Mouse (Mus musculus): ENCODE measurements at regions not wholly inside any gene's neighbourhood (a gene's known extent, or its start where the extent isn't known, plus 50 kb on each side); places are given as distances from the start of the nearest gene placed in this dataset.

GRCm38 (mm10) chr1:92359473-92359872, 114.2 kb downstream of the Ndufa10 start:
- Histone ChIP-seq H3K27ac (ENCODE audit: insufficient read depth, low read depth, low read length) (no peak overlapping the region), H3K36me3 (ENCODE audit: control insufficient read depth, insufficient read depth, low read length) (no peaks in the 10 kb centered on the region), H3K4me1 (ENCODE audit: control insufficient read depth, insufficient read depth, low read length) (no peaks in the 10 kb centered on the region), H3K27me3 (replicated peaks; ENCODE audit: control insufficient read depth, insufficient read depth, low read length) (no peaks in the 10 kb centered on the region), H3K4me3 (ENCODE audit: insufficient read depth, low read depth, low read length) (no peak overlapping the region)
- no peak for DNase-seq
- TF ChIP-seq POLR2A (IDR thresholded peaks at IDR 0.05; ENCODE audit: low read depth, low read length) (no peak), CTCF (conservative IDR thresholded peaks at IDR 0.05; ENCODE audit: insufficient read depth, insufficient read length, low read depth, low read length) (no peak)
- WGBS: 98% methylated on average over 2 of the region's 2 CpGs

GRCm38 (mm10) chr1:92358758-92359287, 114.8 kb downstream of the Ndufa10 start:
- 89% methylated on average over 8 of the region's 8 CpGs for WGBS

DNA sequence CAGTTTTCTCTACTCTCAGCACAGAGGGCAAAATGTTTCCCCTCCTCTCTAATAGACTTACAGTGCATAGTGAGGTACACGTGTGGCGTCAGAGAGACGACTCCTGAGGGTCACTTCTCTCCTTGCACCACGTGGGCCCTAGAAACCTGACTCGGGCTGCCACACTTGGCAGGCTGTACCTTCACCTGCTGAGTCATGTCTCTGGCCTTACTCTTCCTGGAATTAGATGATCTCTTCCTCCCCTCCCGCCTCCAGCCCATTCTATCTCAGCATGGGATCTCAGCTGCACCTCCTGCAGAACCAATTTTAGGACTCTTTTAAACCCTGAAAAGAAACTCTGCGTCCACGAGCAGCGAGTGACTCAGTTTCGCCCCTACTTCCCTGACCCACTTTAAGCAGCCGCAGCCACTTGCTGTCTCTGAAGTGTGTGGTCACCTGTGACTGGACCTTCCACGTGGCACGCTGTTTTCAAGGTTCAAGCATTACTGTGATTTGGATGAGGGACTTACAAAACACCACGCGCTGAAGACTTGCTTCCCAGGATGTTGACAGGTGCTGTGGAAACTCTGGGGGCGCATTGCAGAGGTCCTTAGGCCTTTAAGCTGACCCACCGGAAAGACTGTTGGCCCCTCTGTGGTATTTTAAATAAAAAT, 125.2 kb downstream of the Ndufa10 start:
- no peaks in the 10 kb centered on the region for H3K27me3 ChIP-seq (replicated peaks; ENCODE audit: control insufficient read depth, insufficient read depth, low read length)
- WGBS: 51% methylated on average over 17 of the region's 17 CpGs

More at GRCm38 (mm10) chr1:92358758-92359287, 114.8 kb downstream of the Ndufa10 start:
- Histone ChIP-seq H3K27ac (ENCODE audit: insufficient read depth, low read depth, low read length) (no peak overlapping the region), H3K27me3 (replicated peaks; ENCODE audit: control insufficient read depth, insufficient read depth, low read length) (no peaks in the 10 kb centered on the region), H3K36me3 (ENCODE audit: control insufficient read depth, insufficient read depth, low read length) (no peaks in the 10 kb centered on the region), H3K4me3 (ENCODE audit: insufficient read depth, low read depth, low read length) (no peak overlapping the region), H3K4me1 (ENCODE audit: control insufficient read depth, insufficient read depth, low read length) (no peaks in the 10 kb centered on the region)
- DNase-seq: no peak
- TF ChIP-seq CTCF (conservative IDR thresholded peaks at IDR 0.05; ENCODE audit: insufficient read depth, insufficient read length, low read depth, low read length) (no peak), POLR2A (IDR thresholded peaks at IDR 0.05; ENCODE audit: low read depth, low read length) (no peak)

GRCm38 (mm10) chr1:92347656-92348055, 126.0 kb downstream of the Ndufa10 start:
- Histone ChIP-seq H3K27me3 (replicated peaks; ENCODE audit: control insufficient read depth, insufficient read depth, low read length) (no peaks in the 10 kb centered on the region), H3K4me1 (ENCODE audit: control insufficient read depth, insufficient read depth, low read length) (no peaks in the 10 kb centered on the region), H3K4me3 (ENCODE audit: insufficient read depth, low read depth, low read length) (no peak overlapping the region), H3K27ac (ENCODE audit: insufficient read depth, low read depth, low read length) (no peak overlapping the region), H3K36me3 (ENCODE audit: control insufficient read depth, insufficient read depth, low read length) (no peaks in the 10 kb centered on the region)
- 81% methylated on average over 9 of the region's 9 CpGs for WGBS
- no peak for TF ChIP-seq CTCF (conservative IDR thresholded peaks at IDR 0.05; ENCODE audit: insufficient read depth, insufficient read length, low read depth, low read length)
- DNase-seq: no peak

More for the DNA sequence above, 125.2 kb downstream of the Ndufa10 start:
- peak; percentile 43 for DNase-seq
- Histone ChIP-seq H3K4me1 (ENCODE audit: control insufficient read depth, insufficient read depth, low read length) (no peaks in the 10 kb centered on the region), H3K36me3 (ENCODE audit: control insufficient read depth, insufficient read depth, low read length) (no peaks in the 10 kb centered on the region), H3K4me3 (ENCODE audit: insufficient read depth, low read depth, low read length) (no peak overlapping the region), H3K27ac (ENCODE audit: insufficient read depth, low read depth, low read length) (no peak overlapping the region)
- no peak for TF ChIP-seq CTCF (conservative IDR thresholded peaks at IDR 0.05; ENCODE audit: insufficient read depth, insufficient read length, low read depth, low read length)

DNA sequence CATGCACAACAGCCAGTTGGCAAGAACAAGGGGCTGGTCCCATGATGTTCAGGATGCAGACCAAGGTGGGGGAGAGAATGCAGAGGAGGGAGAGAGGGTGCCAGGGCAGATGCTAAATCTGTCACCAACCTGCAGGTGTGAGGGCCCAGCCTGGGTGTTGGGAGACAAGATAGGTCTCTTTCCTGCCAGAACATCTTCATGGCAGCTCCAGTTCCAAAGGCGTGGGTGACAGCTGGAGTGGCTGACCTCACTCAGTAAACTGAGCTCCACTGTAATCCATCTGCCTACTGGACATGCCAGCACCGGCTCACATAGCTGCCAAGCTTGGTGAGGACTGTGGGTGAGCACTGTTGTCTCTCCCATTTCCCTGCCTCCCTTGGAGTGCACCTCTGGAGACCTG, 129.9 kb downstream of the Ndufa10 start:
- Histone ChIP-seq H3K27me3 (replicated peaks; ENCODE audit: control insufficient read depth, insufficient read depth, low read length) (no peaks in the 10 kb centered on the region), H3K4me3 (ENCODE audit: insufficient read depth, low read depth, low read length) (no peak overlapping the region), H3K27ac (ENCODE audit: insufficient read depth, low read depth, low read length) (no peak overlapping the region), H3K36me3 (ENCODE audit: control insufficient read depth, insufficient read depth, low read length) (no peaks in the 10 kb centered on the region), H3K4me1 (ENCODE audit: control insufficient read depth, insufficient read depth, low read length) (no peaks in the 10 kb centered on the region)
- DNase-seq: no peak
- TF ChIP-seq CTCF (conservative IDR thresholded peaks at IDR 0.05; ENCODE audit: insufficient read depth, insufficient read length, low read depth, low read length) (no peak), POLR2A (IDR thresholded peaks at IDR 0.05; ENCODE audit: low read depth, low read length) (no peak)
- WGBS: 61% methylated on average over 2 of the region's 2 CpGs

DNA sequence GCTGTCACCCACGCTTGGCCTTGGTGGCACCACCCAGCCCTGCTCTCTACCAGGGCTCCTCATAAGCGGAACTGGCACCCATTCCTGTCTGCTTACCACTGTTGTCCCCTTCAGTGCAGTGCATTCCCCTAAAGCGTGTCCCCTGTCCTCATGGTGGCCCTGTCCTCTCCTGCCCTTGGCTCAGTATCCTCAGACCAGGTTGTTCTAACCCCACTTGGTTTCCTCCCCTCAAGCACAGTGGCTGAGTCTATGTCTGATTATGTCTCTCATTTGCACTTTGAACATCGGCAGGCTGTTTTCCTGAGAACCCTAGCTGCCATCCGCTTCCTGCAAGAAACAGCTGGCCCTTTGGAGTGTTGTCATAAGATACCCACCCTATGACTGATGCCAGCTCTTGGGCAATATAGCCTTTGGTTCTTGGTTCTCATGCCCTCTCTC, 130.5 kb downstream of the Ndufa10 start:
- 79% methylated on average over 5 of the region's 5 CpGs for WGBS
- TF ChIP-seq CTCF (conservative IDR thresholded peaks at IDR 0.05; ENCODE audit: insufficient read depth, insufficient read length, low read depth, low read length): no peak
- no peak for TF ChIP-seq POLR2A (IDR thresholded peaks at IDR 0.05; ENCODE audit: low read depth, low read length)
- Histone ChIP-seq H3K27ac (ENCODE audit: insufficient read depth, low read depth, low read length) (no peak overlapping the region), H3K36me3 (ENCODE audit: control insufficient read depth, insufficient read depth, low read length) (no peaks in the 10 kb centered on the region), H3K4me3 (ENCODE audit: insufficient read depth, low read depth, low read length) (no peak overlapping the region), H3K4me1 (ENCODE audit: control insufficient read depth, insufficient read depth, low read length) (no peaks in the 10 kb centered on the region), H3K27me3 (replicated peaks; ENCODE audit: control insufficient read depth, insufficient read depth, low read length) (no peaks in the 10 kb centered on the region)
- no peak for DNase-seq

GRCm38 (mm10) chr1:92341846-92342540, 131.7 kb downstream of the Ndufa10 start:
- TF ChIP-seq POLR2A (IDR thresholded peaks at IDR 0.05; ENCODE audit: low read depth, low read length) (no peak), CTCF (conservative IDR thresholded peaks at IDR 0.05; ENCODE audit: insufficient read depth, insufficient read length, low read depth, low read length) (no peak)
- Histone ChIP-seq H3K27me3 (replicated peaks; ENCODE audit: control insufficient read depth, insufficient read depth, low read length) (no peaks in the 10 kb centered on the region), H3K4me1 (ENCODE audit: control insufficient read depth, insufficient read depth, low read length) (no peaks in the 10 kb centered on the region), H3K36me3 (ENCODE audit: control insufficient read depth, insufficient read depth, low read length) (no peaks in the 10 kb centered on the region), H3K27ac (ENCODE audit: insufficient read depth, low read depth, low read length) (no peak overlapping the region), H3K4me3 (ENCODE audit: insufficient read depth, low read depth, low read length) (no peak overlapping the region)
- peak; percentile 23 for DNase-seq
- 81% methylated on average over 12 of the region's 12 CpGs for WGBS
